Mouse (Mus musculus) cerebellum, postnatal 14 days (tissue): ENCODE data around the gene Tent5a.

Experiments used
- DNase-seq, 2 experiments: peaks; one replicate each; pipeline ENCODE4 v3.0.0; 2021; ENCODE audit warnings: mixed read lengths in 2 of 2

Tent5a gene

GRCm38 (mm10) chr9:85312473-85312872 lies 14.7 kb downstream of the Tent5a start, which contains the start of gene Gm11114:
Gm11114 (plus strand) TSS chr9:85312773.
- no peak for DNase-seq

- no peak for DNase-seq
These were observed 23.8 kb downstream of the Tent5a start for GRCm38 (mm10) chr9:85303378-85303777.

- DNase-seq = no peak
These were observed 24.3 kb downstream of the Tent5a start for GRCm38 (mm10) chr9:85302849-85303248.

GRCm38 (mm10) chr9:85274114-85274513 lies 53.0 kb downstream of the Tent5a start:
- DNase-seq = no peak
